Mouse (Mus musculus) intestine, embryonic 16.5 days (tissue): ENCODE measurements around the gene Mbtps2. TPM values are rescaled to one million over a fixed set of nuclear protein-coding genes. Genes with fewer than 3 reads are reported as not detected.

Source experiments
- ATAC-seq: fragments of 200-750 bp; cut with Nextera tagmentation; 2 replicates; pipeline ENCODE4 v1.8.0; 2017; ENCODE audit warnings: moderate TSS enrichment, moderate library complexity
- H3K27ac ChIP-seq: fragments of 300-500 bp; sonication (generic); 2 replicates; pipeline ENCODE4 v1.5.1; 2014; ENCODE audit warnings: mild to moderate bottlenecking, low read length
- H3K27me3 ChIP-seq: fragments of 300-500 bp; sonication (generic); replicated peaks from 2 replicates; pipeline ENCODE4 v1.6.1; 2014; ENCODE audit warnings: low read length, control low read depth, mixed read lengths; ENCODE audit not compliant: control insufficient read depth, insufficient read depth
- H3K36me3 ChIP-seq: fragments of 300-500 bp; sonication (generic); 2 replicates; pipeline ENCODE4 v1.6.1; 2014; ENCODE audit warnings: low read length, control low read depth; ENCODE audit not compliant: control insufficient read depth, insufficient read depth
- H3K4me1 ChIP-seq: fragments of 300-500 bp; sonication (generic); 2 replicates; pipeline ENCODE4 v1.6.1; 2014; ENCODE audit warnings: low read length, control low read depth, mixed read lengths; ENCODE audit not compliant: control insufficient read depth, insufficient read depth
- H3K4me2 ChIP-seq: fragments of 300-500 bp; sonication (generic); 2 replicates; pipeline ENCODE4 v1.6.1; 2014; ENCODE audit warnings: low read depth, low read length, control low read depth
- H3K4me3 ChIP-seq: fragments of 300-500 bp; sonication (generic); 2 replicates; pipeline ENCODE4 v1.5.1; 2014; ENCODE audit warnings: mild to moderate bottlenecking, low read length
- H3K9ac ChIP-seq: fragments of 300-500 bp; sonication (generic); 2 replicates; pipeline ENCODE4 v1.6.1; 2014; ENCODE audit warnings: low read depth, low read length
- H3K9me3 ChIP-seq: fragments of 300-500 bp; sonication (generic); 2 replicates; pipeline ENCODE4 v1.6.1; 2016; ENCODE audit warnings: low read length, control low read depth; ENCODE audit not compliant: control insufficient read depth
- WGBS: fragments of 180-500 bp; shearing (Covaris S2); extraction: QIAGEN DNeasy Blood & Tissue Kit; methylation state at CpG from one replicate; pipeline ENCODE4 v1.1.7; 2014; 5-methylcytosine and 5-hydroxymethylcytosine counted together
- polyA plus RNA-seq: library from polyadenylated mRNA; unstranded; fragments of >200 nt; fragmentation: Nextera tagmentation; extraction: Ambion mirVana; gene quantifications from 2 replicates; pipeline ENCODE4 v1.2.1, GENCODE M21; 2015

Gene Mbtps2
- polyA plus RNA-seq, 1 experiment from 2014 or later: 17.9 TPM

- WGBS: 18% methylated on average over 12 of the region's 12 CpGs
- no peak for ATAC-seq
- no peak overlapping the region for H3K27ac ChIP-seq
Observed at GRCm38 (mm10) chrX:157490769-157491144, 107.8 kb downstream of the Mbtps2 start.

DNA sequence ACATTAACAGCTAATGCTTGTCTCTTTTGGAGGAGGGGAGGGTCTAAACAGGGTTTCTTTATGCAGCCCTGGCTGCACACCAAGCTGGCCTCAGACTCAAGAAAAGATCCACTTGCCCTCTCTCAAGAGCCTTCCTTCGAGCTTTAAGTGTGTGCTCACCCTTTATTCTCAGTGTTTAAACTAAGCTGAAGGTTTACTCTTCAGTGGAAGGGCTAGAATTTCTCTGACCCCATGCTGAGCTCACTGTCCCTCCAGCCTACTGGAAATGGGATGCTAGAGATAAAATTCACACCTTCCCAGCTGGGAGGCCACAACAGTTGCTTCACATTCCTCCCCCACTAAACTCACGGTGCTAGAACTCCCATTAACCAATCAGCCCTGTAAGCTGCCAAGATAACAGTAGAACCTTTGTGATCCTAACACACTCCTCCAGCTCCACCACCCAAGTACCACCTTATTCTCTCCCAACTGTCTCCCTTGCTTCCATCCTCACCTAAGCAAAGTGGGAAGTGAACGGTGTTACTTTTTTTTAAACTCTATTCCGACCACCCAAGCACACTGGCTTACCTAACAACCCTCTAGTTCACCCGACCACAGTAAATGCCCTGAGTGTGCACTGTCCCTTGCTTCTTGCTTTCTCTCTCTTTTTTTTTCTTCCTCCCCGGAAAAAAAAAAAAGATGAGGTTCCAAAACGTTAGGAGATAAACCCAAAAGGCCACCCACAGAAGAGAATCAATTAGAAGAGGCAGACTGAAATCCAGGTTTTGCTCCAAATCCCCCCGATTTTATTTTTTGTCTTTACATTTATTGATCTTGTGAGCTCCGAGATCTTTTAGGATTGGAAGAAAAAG is 108.4 kb downstream of the Mbtps2 start:
- no peaks in the 10 kb centered on the region for H3K9me3 ChIP-seq
- H3K36me3 ChIP-seq: no peaks in the 10 kb centered on the region
- WGBS: 21% methylated on average over 9 of the region's 9 CpGs
- no peaks in the 10 kb centered on the region for H3K27me3 ChIP-seq
- peak overlapping the region; percentile 64 for H3K4me2 ChIP-seq
- no peak overlapping the region for H3K9ac ChIP-seq
- H3K4me3 ChIP-seq: peak overlapping the region; percentile 62
- H3K27ac ChIP-seq: no peak overlapping the region
- no peak for ATAC-seq
- peaks cover 5% of the 10 kb centered on the region; the same call in 1 of the 2 replicates for H3K4me1 ChIP-seq

More at GRCm38 (mm10) chrX:157490769-157491144, 107.8 kb downstream of the Mbtps2 start:
- no peaks in the 10 kb centered on the region for H3K36me3 ChIP-seq
- H3K4me1 ChIP-seq: peaks cover 5% of the 10 kb centered on the region; the same call in 1 of the 2 replicates
- H3K4me2 ChIP-seq: peak overlapping the region; percentile 64
- H3K27me3 ChIP-seq: no peaks in the 10 kb centered on the region
- peak overlapping the region; percentile 62 for H3K4me3 ChIP-seq
- no peaks in the 10 kb centered on the region for H3K9me3 ChIP-seq
- peak overlapping the region; percentile 74 for H3K9ac ChIP-seq

DNA sequence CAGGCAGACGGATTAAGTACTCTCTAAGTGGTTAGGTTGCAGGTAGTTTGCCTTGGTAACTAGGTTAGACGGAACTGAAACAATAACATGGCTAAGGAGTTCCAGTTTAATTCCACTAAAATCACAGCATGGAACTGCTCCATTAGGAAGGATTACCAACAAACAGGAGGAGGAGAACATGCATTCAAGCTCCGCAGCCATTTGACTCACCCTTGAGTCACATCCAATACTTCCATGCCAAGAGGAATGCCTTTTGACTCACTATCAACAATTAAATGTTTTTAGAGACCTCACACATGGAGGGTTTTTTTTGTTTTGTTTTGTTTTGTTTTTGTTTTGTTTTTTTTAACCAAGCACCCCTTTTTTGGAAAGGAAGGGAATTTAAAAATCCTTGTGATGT is 109.7 kb downstream of the Mbtps2 start:
- Histone ChIP-seq H3K4me1 (peaks cover 5% of the 10 kb centered on the region; the same call in 1 of the 2 replicates), H3K4me3 (no peak overlapping the region)
- no peak for ATAC-seq

DNA sequence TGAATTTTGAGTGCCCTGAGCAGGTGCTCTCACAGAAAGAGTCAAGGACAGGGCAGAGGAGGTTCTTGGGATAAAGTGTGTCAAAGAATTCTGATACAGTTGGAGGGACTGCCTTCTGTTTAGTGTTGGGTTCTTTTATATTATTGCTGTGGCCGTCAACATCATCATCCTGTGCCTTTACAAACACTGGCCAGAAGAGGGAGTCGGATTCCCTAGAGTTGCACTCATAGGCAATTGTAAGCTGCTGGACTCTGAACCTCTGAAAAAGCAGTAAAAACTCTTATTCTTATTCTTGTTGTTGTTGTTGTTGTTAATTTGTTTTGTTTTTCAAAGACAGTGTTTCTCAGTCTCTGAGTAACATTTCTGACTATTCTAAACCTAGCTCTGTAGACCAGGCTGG is 111.8 kb downstream of the Mbtps2 start:
- Histone ChIP-seq H3K4me1 (peaks cover 5% of the 10 kb centered on the region; the same call in 1 of the 2 replicates), H3K9me3 (no peaks in the 10 kb centered on the region), H3K4me2 (no peak overlapping the region), H3K36me3 (no peaks in the 10 kb centered on the region), H3K27ac (no peak overlapping the region), H3K27me3 (no peaks in the 10 kb centered on the region), H3K9ac (no peak overlapping the region), H3K4me3 (no peak overlapping the region)
- 55% methylated on average over 2 of the region's 2 CpGs for WGBS
- no peak for ATAC-seq

More for the DNA sequence above, 109.7 kb downstream of the Mbtps2 start:
- Histone ChIP-seq H3K27ac (no peak overlapping the region), H3K9me3 (no peaks in the 10 kb centered on the region), H3K27me3 (no peaks in the 10 kb centered on the region), H3K36me3 (no peaks in the 10 kb centered on the region), H3K4me2 (no peak overlapping the region), H3K9ac (no peak overlapping the region)
- WGBS: 86% methylated on average over 3 of the region's 3 CpGs

Other genes starting within 250 kb of the Mbtps2 start
- gene Phex, start 183.4 kb downstream of the Mbtps2 start, polyA plus RNA-seq: 0.07 TPM in 1 of 2 replicates, not detected in the other
- gene Sms, start 106.4 kb downstream of the Mbtps2 start, polyA plus RNA-seq: 27.1 and 33.1 TPM in 2 replicates
- gene Yy2, start 29.7 kb downstream of the Mbtps2 start, polyA plus RNA-seq: 1.7 and 3.3 TPM in 2 replicates
- gene Smpx, start 100.2 kb upstream of the Mbtps2 start, polyA plus RNA-seq: 1.4 and 1.6 TPM in 2 replicates
- gene Klhl34, start 219.7 kb upstream of the Mbtps2 start, polyA plus RNA-seq: 0.09 and 0.18 TPM in 2 replicates